Mouse (Mus musculus) lung, postnatal 0 days (tissue): Measurements from ENCODE around the gene Hbb-bh1.

ENCODE experiments used
- CTCF ChIP-seq: IDR thresholded peaks from 2 replicates; pipeline ENCODE4 v1.5.1; 2016; ENCODE audit warnings: antibody characterized with exemption, mild to moderate bottlenecking
- EP300 ChIP-seq: IDR thresholded peaks from 2 replicates; pipeline ENCODE4 v1.6.1; 2016; ENCODE audit warnings: antibody characterized with exemption, mild to moderate bottlenecking, control low read depth

DNA sequence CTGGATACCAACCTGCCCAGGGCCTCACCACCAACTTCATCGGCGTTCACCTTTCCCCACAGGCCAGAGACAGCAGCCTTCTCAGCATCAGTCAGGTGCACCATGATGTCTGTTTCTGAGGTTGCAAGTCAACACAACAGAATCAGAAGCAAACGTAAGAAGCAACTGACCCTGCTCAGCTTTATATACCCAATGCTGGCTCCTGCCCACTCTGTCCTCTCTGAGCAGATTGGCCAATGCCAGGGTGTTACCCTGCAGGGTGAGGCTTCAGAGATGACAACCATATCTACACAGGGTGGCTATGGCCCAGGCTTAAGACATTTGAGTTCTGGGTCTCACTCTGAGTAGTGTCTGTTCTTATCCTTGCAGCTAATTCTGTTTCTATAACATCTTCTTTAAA, 29.2 kb downstream of the Hbb-bh1 start, which contains the start of gene Hbb-bt:
- no peak for TF ChIP-seq EP300
- TF ChIP-seq CTCF, result no peak
